Mouse (Mus musculus) right cerebral cortex, postnatal 36 days (tissue): Measurements from ENCODE around the gene Hydin.
"Not testable (repeated sequence)": the region's sequence is repeated elsewhere in the genome, so short reads cannot be mapped to it uniquely, and the experiment has no call there.

ENCODE experiments used
- DNase-seq, 2 experiments: peaks; one replicate each; pipeline ENCODE4 v3.0.0; 2022; ENCODE audit warnings: low spot score in 2 of 2, mixed read lengths in 1 of 2

Hydin gene

GRCm38 (mm10) chr8:110450463-110450862 is 183.7 kb downstream of the Hydin start:
- DNase-seq = no peak

- DNase-seq = no peak
These were observed 187.7 kb downstream of the Hydin start for GRCm38 (mm10) chr8:110454466-110454865.

- no peak for DNase-seq
These were observed 190.6 kb downstream of the Hydin start for GRCm38 (mm10) chr8:110457424-110457823.

- no peak for DNase-seq
These were observed 195.9 kb downstream of the Hydin start for GRCm38 (mm10) chr8:110462627-110463208.

GRCm38 (mm10) chr8:110463773-110464460 is 197.1 kb downstream of the Hydin start:
- no peak for DNase-seq

- no peak for DNase-seq
These were observed 198.8 kb downstream of the Hydin start for GRCm38 (mm10) chr8:110465606-110466005.

GRCm38 (mm10) chr8:110477256-110477655 is 210.5 kb downstream of the Hydin start:
- no peak for DNase-seq

- peak; percentile 11 to 15 for DNase-seq
These were observed 211.8 kb downstream of the Hydin start for GRCm38 (mm10) chr8:110478576-110478975.

- no peak for DNase-seq
These were observed 212.6 kb downstream of the Hydin start for GRCm38 (mm10) chr8:110479401-110479800.

GRCm38 (mm10) chr8:110482275-110482674 is 215.5 kb downstream of the Hydin start:
- DNase-seq = no peak

GRCm38 (mm10) chr8:110485234-110485633 is 218.5 kb downstream of the Hydin start:
- no peak for DNase-seq

GRCm38 (mm10) chr8:110486020-110486419 is 219.2 kb downstream of the Hydin start:
- DNase-seq = no peak

- no peak for DNase-seq
These were observed 220.9 kb downstream of the Hydin start for GRCm38 (mm10) chr8:110487644-110488043.

GRCm38 (mm10) chr8:110489344-110489743 is 222.6 kb downstream of the Hydin start:
- no peak for DNase-seq

- DNase-seq = no peak
These were observed 224.3 kb downstream of the Hydin start for GRCm38 (mm10) chr8:110491118-110491517.

- DNase-seq = no peak
These were observed 229.5 kb downstream of the Hydin start for GRCm38 (mm10) chr8:110496286-110496685.

- no peak for DNase-seq
These were observed 233.5 kb downstream of the Hydin start for GRCm38 (mm10) chr8:110500253-110500652.

GRCm38 (mm10) chr8:110500661-110501060 is 233.9 kb downstream of the Hydin start:
- no peak for DNase-seq

GRCm38 (mm10) chr8:110501330-110501729 is 234.6 kb downstream of the Hydin start:
- no peak for DNase-seq

GRCm38 (mm10) chr8:110502880-110503279 is 236.1 kb downstream of the Hydin start:
- DNase-seq = no peak

GRCm38 (mm10) chr8:110508766-110509165 is 242.0 kb downstream of the Hydin start:
- no peak for DNase-seq

- no peak for DNase-seq
These were observed 253.0 kb downstream of the Hydin start for GRCm38 (mm10) chr8:110519790-110520189.

- DNase-seq = no peak
These were observed 255.1 kb downstream of the Hydin start for GRCm38 (mm10) chr8:110521851-110522250.

GRCm38 (mm10) chr8:110522495-110522894 is 255.7 kb downstream of the Hydin start:
- DNase-seq = not testable (repeated sequence)
